Mouse (Mus musculus) midbrain, embryonic 15.5 days (tissue): ENCODE data around the gene Pitx1. TPM values are rescaled to one million over a fixed set of nuclear protein-coding genes. Genes with fewer than 3 reads are reported as not detected.

Experiments
- ATAC-seq: fragments of 200-750 bp; cut with Nextera tagmentation; replicated peaks from 2 replicates; pipeline ENCODE4 v1.8.0; 2017; ENCODE audit warnings: moderate TSS enrichment
- H3K27ac ChIP-seq: fragments of 300-500 bp; sonication (generic); 2 replicates; pipeline ENCODE4 v1.5.1; 2015; ENCODE audit warnings: mild to moderate bottlenecking, inconsistent platforms
- H3K27me3 ChIP-seq: fragments of 300-500 bp; sonication (generic); replicated peaks from 2 replicates; pipeline ENCODE4 v1.6.1; 2015; ENCODE audit warnings: inconsistent platforms
- H3K36me3 ChIP-seq: fragments of 300-500 bp; sonication (generic); replicated peaks from 2 replicates; pipeline ENCODE4 v1.6.1; 2015; ENCODE audit warnings: inconsistent platforms
- H3K4me1 ChIP-seq: fragments of 300-500 bp; sonication (generic); 2 replicates; pipeline ENCODE4 v1.6.1; 2015; ENCODE audit warnings: inconsistent platforms
- H3K4me2 ChIP-seq: fragments of 300-500 bp; sonication (generic); 2 replicates; pipeline ENCODE4 v1.6.1; 2015; ENCODE audit warnings: inconsistent platforms, mild to moderate bottlenecking, moderate library complexity
- H3K4me3 ChIP-seq: fragments of 300-500 bp; sonication (generic); 2 replicates; pipeline ENCODE4 v1.5.1; 2015; ENCODE audit warnings: mild to moderate bottlenecking, inconsistent platforms
- H3K9ac ChIP-seq: fragments of 300-500 bp; sonication (generic); 2 replicates; pipeline ENCODE4 v1.6.1; 2015; ENCODE audit warnings: mild to moderate bottlenecking, inconsistent platforms
- H3K9me3 ChIP-seq: fragments of 300-500 bp; sonication (generic); 2 replicates; pipeline ENCODE4 v1.6.1; 2016; ENCODE audit warnings: inconsistent platforms
- WGBS: fragments of 180-500 bp; shearing (Covaris S2); methylation state at CpG from one replicate; pipeline ENCODE4 v1.1.7; 2015; ENCODE audit warnings: mixed read lengths; 5-methylcytosine and 5-hydroxymethylcytosine counted together
- polyA plus RNA-seq: library from polyadenylated mRNA; unstranded; fragments of >200 nt; fragmentation: Nextera tagmentation; extraction: Ambion mirVana; gene quantifications from 2 replicates; pipeline ENCODE4 v1.2.1, GENCODE M21; 2015

Gene Pitx1
- polyA plus RNA-seq, 1 experiment from 2014 or later: 2.9 TPM

GRCm38 (mm10) chr13:55829018-55829655 is 6.9 kb downstream of the Pitx1 start:
- Histone ChIP-seq H3K9me3 (no peaks in the 10 kb centered on the region), H3K27ac (no peak overlapping the region), H3K27me3 (peaks cover 83% of the 10 kb centered on the region), H3K9ac (no peak overlapping the region), H3K4me3 (no peak overlapping the region), H3K36me3 (no peaks in the 10 kb centered on the region), H3K4me1 (peaks cover 23% of the 10 kb centered on the region), H3K4me2 (no peak overlapping the region)
- no peak for ATAC-seq
- under 1% methylated on average over 12 of the region's 12 CpGs for WGBS

GRCm38 (mm10) chr13:55828141-55829017 is 7.6 kb downstream of the Pitx1 start:
- 1% methylated on average over 50 of the region's 50 CpGs for WGBS
- H3K36me3 ChIP-seq: no peaks in the 10 kb centered on the region
- H3K4me3 ChIP-seq: no peak overlapping the region
- H3K4me2 ChIP-seq: no peak overlapping the region
- ATAC-seq: no peak
- H3K9me3 ChIP-seq: no peaks in the 10 kb centered on the region
- no peak overlapping the region for H3K27ac ChIP-seq
- H3K9ac ChIP-seq: no peak overlapping the region
- peaks cover 83% of the 10 kb centered on the region for H3K27me3 ChIP-seq
- H3K4me1 ChIP-seq: peaks cover 23% of the 10 kb centered on the region

- no peak overlapping the region for H3K4me2 ChIP-seq
- 1% methylated on average over 6 of the region's 6 CpGs for WGBS
- H3K4me3 ChIP-seq: no peak overlapping the region
- H3K36me3 ChIP-seq: no peaks in the 10 kb centered on the region
- peaks cover 83% of the 10 kb centered on the region for H3K27me3 ChIP-seq
- no peak for ATAC-seq
- H3K9ac ChIP-seq: no peak overlapping the region
- H3K4me1 ChIP-seq: peaks cover 23% of the 10 kb centered on the region
- no peaks in the 10 kb centered on the region for H3K9me3 ChIP-seq
- no peak overlapping the region for H3K27ac ChIP-seq
These were observed 8.3 kb downstream of the Pitx1 start for GRCm38 (mm10) chr13:55827679-55828140.

GRCm38 (mm10) chr13:55826796-55827678 is 9.0 kb downstream of the Pitx1 start:
- peaks cover 83% of the 10 kb centered on the region for H3K27me3 ChIP-seq
- H3K4me3 ChIP-seq: no peak overlapping the region
- no peak overlapping the region for H3K27ac ChIP-seq
- peaks cover 23% of the 10 kb centered on the region for H3K4me1 ChIP-seq
- H3K9me3 ChIP-seq: no peaks in the 10 kb centered on the region
- H3K36me3 ChIP-seq: no peaks in the 10 kb centered on the region
- H3K4me2 ChIP-seq: no peak overlapping the region
- ATAC-seq: no peak
- H3K9ac ChIP-seq: no peak overlapping the region
- WGBS: 5% methylated on average over 13 of the region's 13 CpGs

GRCm38 (mm10) chr13:55826008-55826671 is 9.9 kb downstream of the Pitx1 start:
- no peak overlapping the region for H3K4me2 ChIP-seq
- no peaks in the 10 kb centered on the region for H3K36me3 ChIP-seq
- peaks cover 18% of the 10 kb centered on the region for H3K4me1 ChIP-seq
- peaks cover 85% of the 10 kb centered on the region for H3K27me3 ChIP-seq
- H3K9me3 ChIP-seq: no peaks in the 10 kb centered on the region
- no peak overlapping the region for H3K4me3 ChIP-seq
- no peak overlapping the region for H3K9ac ChIP-seq
- no peak overlapping the region for H3K27ac ChIP-seq
- WGBS: under 1% methylated on average over 56 of the region's 56 CpGs
- no peak for ATAC-seq

GRCm38 (mm10) chr13:55825245-55825681 is 10.7 kb downstream of the Pitx1 start:
- under 1% methylated on average over 31 of the region's 32 CpGs for WGBS
- 0 out of 2 replicates have a peak, but pooled peaks have one; percentile 44 for ATAC-seq
- H3K36me3 ChIP-seq: no peaks in the 10 kb centered on the region
- no peaks in the 10 kb centered on the region for H3K9me3 ChIP-seq
- no peak overlapping the region for H3K27ac ChIP-seq
- H3K4me1 ChIP-seq: peaks cover 9% of the 10 kb centered on the region
- H3K9ac ChIP-seq: no peak overlapping the region
- H3K4me3 ChIP-seq: no peak overlapping the region
- H3K4me2 ChIP-seq: no peak overlapping the region
- H3K27me3 ChIP-seq: peaks cover 78% of the 10 kb centered on the region

GRCm38 (mm10) chr13:55824151-55824945 is 11.6 kb downstream of the Pitx1 start:
- H3K9ac ChIP-seq: no peak overlapping the region
- WGBS: 10% methylated on average over 10 of the region's 10 CpGs
- peaks cover 71% of the 10 kb centered on the region for H3K27me3 ChIP-seq
- no peak overlapping the region for H3K27ac ChIP-seq
- 0 out of 2 replicates have a peak, but pooled peaks have one; percentile 23 for ATAC-seq
- no peaks in the 10 kb centered on the region for H3K9me3 ChIP-seq
- no peak overlapping the region for H3K4me3 ChIP-seq
- no peak overlapping the region for H3K4me2 ChIP-seq
- H3K36me3 ChIP-seq: no peaks in the 10 kb centered on the region
- peaks cover 9% of the 10 kb centered on the region; the same call in 1 of the 2 replicates for H3K4me1 ChIP-seq

- H3K36me3 ChIP-seq: no peaks in the 10 kb centered on the region
- H3K27ac ChIP-seq: no peak overlapping the region
- H3K4me3 ChIP-seq: no peak overlapping the region
- no peak for ATAC-seq
- H3K4me1 ChIP-seq: peaks cover 9% of the 10 kb centered on the region; the same call in 1 of the 2 replicates
- no peaks in the 10 kb centered on the region for H3K9me3 ChIP-seq
- peaks cover 53% of the 10 kb centered on the region for H3K27me3 ChIP-seq
- no peak overlapping the region for H3K4me2 ChIP-seq
- H3K9ac ChIP-seq: no peak overlapping the region
- 63% methylated on average over 5 of the region's 5 CpGs for WGBS
These were observed 13.5 kb downstream of the Pitx1 start for GRCm38 (mm10) chr13:55822499-55822898.

- 83% methylated on average over 6 of the region's 6 CpGs for WGBS
- Histone ChIP-seq H3K9me3 (no peaks in the 10 kb centered on the region), H3K4me3 (no peak overlapping the region), H3K27me3 (no peaks in the 10 kb centered on the region), H3K4me2 (no peak overlapping the region), H3K27ac (no peak overlapping the region), H3K36me3 (no peaks in the 10 kb centered on the region), H3K4me1 (no peaks in the 10 kb centered on the region), H3K9ac (no peak overlapping the region)
- no peak for ATAC-seq
These were observed 21.2 kb downstream of the Pitx1 start for GRCm38 (mm10) chr13:55814834-55815233.

GRCm38 (mm10) chr13:55813490-55814016 is 22.4 kb downstream of the Pitx1 start:
- no peak overlapping the region for H3K4me3 ChIP-seq
- no peaks in the 10 kb centered on the region for H3K9me3 ChIP-seq
- H3K4me1 ChIP-seq: no peaks in the 10 kb centered on the region
- no peaks in the 10 kb centered on the region for H3K36me3 ChIP-seq
- 63% methylated on average over 5 of the region's 5 CpGs for WGBS
- no peaks in the 10 kb centered on the region for H3K27me3 ChIP-seq
- H3K27ac ChIP-seq: no peak overlapping the region
- H3K4me2 ChIP-seq: no peak overlapping the region
- H3K9ac ChIP-seq: no peak overlapping the region
- ATAC-seq: no peak

- H3K36me3 ChIP-seq: no peaks in the 10 kb centered on the region
- no peaks in the 10 kb centered on the region for H3K27me3 ChIP-seq
- no peak overlapping the region for H3K4me2 ChIP-seq
- 85% methylated on average over 5 of the region's 5 CpGs for WGBS
- no peak overlapping the region for H3K4me3 ChIP-seq
- no peaks in the 10 kb centered on the region for H3K4me1 ChIP-seq
- no peak overlapping the region for H3K9ac ChIP-seq
- no peaks in the 10 kb centered on the region for H3K9me3 ChIP-seq
- no peak overlapping the region for H3K27ac ChIP-seq
- no peak for ATAC-seq
These were observed 25.0 kb downstream of the Pitx1 start for GRCm38 (mm10) chr13:55810947-55811346.
